Mouse (Mus musculus): ENCODE data around the gene Olfr91. TPM values are rescaled to one million over a fixed set of nuclear protein-coding genes. Genes with fewer than 3 reads are reported as not detected.

Gene Olfr91
- polyA plus RNA-seq, 1 experiment from 2014 or later, result not detected

- H3K4me1 ChIP-seq, result peaks cover 27% of the 10 kb centered on the region
- peak; percentile 82 for ATAC-seq (ENCODE audit: insufficient number of reproducible peaks, insufficient read depth, low FRiP score, low TSS enrichment)
- no peaks in the 10 kb centered on the region for H3K36me3 ChIP-seq
- no peaks in the 10 kb centered on the region for H3K9me3 ChIP-seq
- WGBS, result under 1% methylated on average over 53 of the region's 55 CpGs
- H3K4me3 ChIP-seq, result peak within 1 kb of the TSS; percentile 88
- peak within 1 kb of the TSS; percentile 91 for H3K27ac ChIP-seq
- 0 out of 2 replicates have a peak, but pooled peaks cover 5% of the 10 kb centered on the region for H3K27me3 ChIP-seq
- H3K9ac ChIP-seq, result peak within 1 kb of the TSS; percentile 87
- H3K4me2 ChIP-seq (replicated peaks), result peak within 1 kb of the TSS; percentile 88
These were observed 52.3 kb downstream of the Olfr91 start, which contains the start of gene Gabbr1 for GRCm38 (mm10) chr17:37045611-37046311. Gene Gabbr1, plus strand, starts transcription at chr17:37045966.

DNA sequence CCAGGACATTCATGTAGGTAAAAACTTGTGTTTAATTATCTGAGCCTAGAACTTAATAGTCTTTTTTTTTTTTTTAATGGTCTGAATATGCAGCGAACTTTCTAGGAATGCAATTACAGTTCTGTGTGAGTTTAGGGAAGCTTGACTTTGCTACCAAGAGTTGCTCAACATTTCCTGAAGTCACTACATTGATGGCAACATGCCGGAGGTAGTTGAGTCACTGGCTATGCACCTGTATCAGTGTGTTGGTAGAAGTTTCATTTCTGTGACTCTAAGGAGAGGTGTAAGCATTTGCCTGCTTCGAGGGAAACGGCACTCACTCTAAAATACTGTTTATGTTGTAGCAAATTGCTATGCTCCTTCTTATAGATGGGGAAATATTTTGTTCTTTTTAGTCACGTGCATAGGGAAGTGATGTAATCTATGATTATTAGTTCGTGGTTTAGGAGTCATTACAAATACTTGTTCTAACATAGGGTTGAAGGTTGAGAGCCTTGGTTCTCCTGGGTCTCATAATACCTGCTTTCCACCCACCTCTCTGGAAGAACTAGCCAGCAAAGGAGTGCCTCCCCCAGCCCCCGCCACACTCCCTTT lies 53.3 kb downstream of the Olfr91 start:
- no peaks in the 10 kb centered on the region for H3K36me3 ChIP-seq
- 77% methylated on average over 7 of the region's 7 CpGs for whole genome bisulfite sequencing
- peak overlapping the region; percentile 88 for H3K4me3 ChIP-seq
- peaks cover 25% of the 10 kb centered on the region for H3K4me1 ChIP-seq
- 0 out of 2 replicates have a peak, but pooled peaks cover 5% of the 10 kb centered on the region for H3K27me3 ChIP-seq
- H3K27ac ChIP-seq, result peak overlapping the region; percentile 91
- ATAC-seq (ENCODE audit: insufficient number of reproducible peaks, insufficient read depth, low FRiP score, low TSS enrichment), result no peak
- H3K4me2 ChIP-seq (replicated peaks), result peak overlapping the region; percentile 88
- H3K9ac ChIP-seq, result peak overlapping the region; percentile 87
- H3K9me3 ChIP-seq, result no peaks in the 10 kb centered on the region

Other genes with a start within 250 kb of the Olfr91 start
- 0.17 and 0.40 TPM in 2 replicates for gene Trim15, start 231.1 kb downstream of the Olfr91 start, polyA plus RNA-seq (2016; fragmentation: Nextera tagmentation; extraction: Ambion mirVana)
- 6.6 and 7.2 TPM in 2 replicates for gene Trim10, start 228.7 kb downstream of the Olfr91 start, polyA plus RNA-seq (2016; fragmentation: Nextera tagmentation; extraction: Ambion mirVana)
- not detected in 2 replicates for gene Trim40, start 208.2 kb downstream of the Olfr91 start, polyA plus RNA-seq (2016; fragmentation: Nextera tagmentation; extraction: Ambion mirVana)
- gene Trim31, start 200.2 kb downstream of the Olfr91 start, polyA plus RNA-seq (2016; fragmentation: Nextera tagmentation; extraction: Ambion mirVana), result not detected in 2 replicates
- 0.23 and 0.41 TPM in 2 replicates for gene Rnf39, start 155.4 kb downstream of the Olfr91 start, polyA plus RNA-seq (2016; fragmentation: Nextera tagmentation; extraction: Ambion mirVana)
- gene Ppp1r11, start 146.5 kb downstream of the Olfr91 start, polyA plus RNA-seq (2016; fragmentation: Nextera tagmentation; extraction: Ambion mirVana), result 111 and 122 TPM in 2 replicates
- gene Znrd1, start 139.7 kb downstream of the Olfr91 start, polyA plus RNA-seq (2016; fragmentation: Nextera tagmentation; extraction: Ambion mirVana), result 98.7 and 112 TPM in 2 replicates
- gene Znrd1as, start 139.7 kb downstream of the Olfr91 start, polyA plus RNA-seq (2016; fragmentation: Nextera tagmentation; extraction: Ambion mirVana), result 4.8 and 6.5 TPM in 2 replicates
- not detected in 2 replicates for gene 2410137M14Rik, start 117.0 kb downstream of the Olfr91 start, polyA plus RNA-seq (2016; fragmentation: Nextera tagmentation; extraction: Ambion mirVana)
- gene H2-M5, start 108.7 kb downstream of the Olfr91 start, polyA plus RNA-seq (2016; fragmentation: Nextera tagmentation; extraction: Ambion mirVana), result 1.2 and 1.3 TPM in 2 replicates
- gene Zfp57, start 97.1 kb downstream of the Olfr91 start, polyA plus RNA-seq (2016; fragmentation: Nextera tagmentation; extraction: Ambion mirVana), result 151 and 169 TPM in 2 replicates
- gene Mog, start 74.9 kb downstream of the Olfr91 start, polyA plus RNA-seq (2016; fragmentation: Nextera tagmentation; extraction: Ambion mirVana), result 0.38 and 0.70 TPM in 2 replicates
- gene Gabbr1, start 52.3 kb downstream of the Olfr91 start, polyA plus RNA-seq (2016; fragmentation: Nextera tagmentation; extraction: Ambion mirVana), result 19.8 and 20.5 TPM in 2 replicates
- not detected in 2 replicates for gene Olfr90, start 9.8 kb downstream of the Olfr91 start, polyA plus RNA-seq (2016; fragmentation: Nextera tagmentation; extraction: Ambion mirVana)
- gene Olfr92, start 21.8 kb upstream of the Olfr91 start, polyA plus RNA-seq (2016; fragmentation: Nextera tagmentation; extraction: Ambion mirVana), result not detected in 2 replicates
- not detected in 2 replicates for gene Olfr93, start 63.2 kb upstream of the Olfr91 start, polyA plus RNA-seq (2016; fragmentation: Nextera tagmentation; extraction: Ambion mirVana)
- 0.18 TPM in 1 of 2 replicates, not detected in the other for gene Ubd, start 95.6 kb upstream of the Olfr91 start, polyA plus RNA-seq (2016; fragmentation: Nextera tagmentation; extraction: Ambion mirVana)
- 0.17 TPM in 1 of 2 replicates, not detected in the other for gene Olfr94, start 102.7 kb upstream of the Olfr91 start, polyA plus RNA-seq (2016; fragmentation: Nextera tagmentation; extraction: Ambion mirVana)
- not detected in 2 replicates for gene Olfr95, start 114.8 kb upstream of the Olfr91 start, polyA plus RNA-seq (2016; fragmentation: Nextera tagmentation; extraction: Ambion mirVana)
- gene Olfr96, start 121.9 kb upstream of the Olfr91 start, polyA plus RNA-seq (2016; fragmentation: Nextera tagmentation; extraction: Ambion mirVana), result not detected in 2 replicates
- gene Olfr97, start 139.1 kb upstream of the Olfr91 start, polyA plus RNA-seq (2016; fragmentation: Nextera tagmentation; extraction: Ambion mirVana), result not detected in 2 replicates
- gene Olfr98, start 165.5 kb upstream of the Olfr91 start, polyA plus RNA-seq (2016; fragmentation: Nextera tagmentation; extraction: Ambion mirVana), result not detected in 2 replicates
- 1.4 and 1.5 TPM in 2 replicates for gene H2-M3, start 171.9 kb upstream of the Olfr91 start, polyA plus RNA-seq (2016; fragmentation: Nextera tagmentation; extraction: Ambion mirVana)
- gene Olfr99, start 185.2 kb upstream of the Olfr91 start, polyA plus RNA-seq (2016; fragmentation: Nextera tagmentation; extraction: Ambion mirVana), result not detected in 2 replicates
- gene Olfr101, start 206.0 kb upstream of the Olfr91 start, polyA plus RNA-seq (2016; fragmentation: Nextera tagmentation; extraction: Ambion mirVana), result not detected in 2 replicates
- gene Olfr102, start 218.8 kb upstream of the Olfr91 start, polyA plus RNA-seq (2016; fragmentation: Nextera tagmentation; extraction: Ambion mirVana), result not detected in 2 replicates
- gene Olfr103, start 241.4 kb upstream of the Olfr91 start, polyA plus RNA-seq (2016; fragmentation: Nextera tagmentation; extraction: Ambion mirVana), result not detected in 2 replicates